Mouse (Mus musculus): Measurements from ENCODE around the gene Unc13d.

Unc13d gene

GRCm38 (mm10) chr11:116076836-116077235 is 925 bp downstream of the Unc13d start:
- no peak for DNase-seq (ENCODE audit: low spot score)

- DNase-seq (ENCODE audit: low spot score), result no peak
These were observed 1.6 kb downstream of the Unc13d start for GRCm38 (mm10) chr11:116076266-116076540.

DNA sequence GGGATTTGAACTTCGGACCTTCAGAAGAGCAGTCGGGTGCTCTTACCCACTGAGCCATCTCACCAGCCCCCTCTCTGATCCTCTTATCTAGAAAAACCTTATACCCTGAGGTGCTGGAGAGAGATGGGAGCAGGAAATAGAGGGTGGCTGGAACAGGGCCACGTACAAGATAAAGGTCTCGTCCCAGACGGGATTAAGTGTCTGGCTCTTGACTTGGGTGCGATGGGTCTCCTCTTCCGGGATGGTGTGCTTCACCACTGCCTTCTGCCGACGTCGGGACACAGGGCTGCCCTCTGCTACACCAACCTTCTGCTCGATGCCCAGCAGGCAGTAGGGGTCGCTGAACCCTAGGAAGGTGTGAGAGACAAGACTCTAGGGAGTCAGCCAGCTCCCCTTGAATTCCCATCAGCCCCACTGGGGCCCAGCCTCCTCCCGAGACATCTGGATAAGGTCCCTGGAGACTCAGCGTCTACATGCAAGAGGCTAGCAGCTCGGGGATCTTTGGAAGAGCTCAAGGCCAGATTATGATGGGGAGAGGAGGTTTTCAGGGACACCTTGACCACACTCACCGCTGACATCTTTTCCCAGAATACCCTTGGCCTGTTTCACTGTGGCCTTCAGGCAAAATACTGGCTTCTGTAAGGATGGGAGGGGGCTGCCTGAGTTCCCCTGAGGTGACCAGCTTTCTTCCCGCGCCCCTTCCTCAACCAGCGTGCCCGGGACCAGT is 2.1 kb downstream of the Unc13d start:
- no peak for DNase-seq (ENCODE audit: low spot score)

- no peak for DNase-seq (ENCODE audit: low spot score)
These were observed 3.2 kb downstream of the Unc13d start for GRCm38 (mm10) chr11:116074436-116074991.

DNA sequence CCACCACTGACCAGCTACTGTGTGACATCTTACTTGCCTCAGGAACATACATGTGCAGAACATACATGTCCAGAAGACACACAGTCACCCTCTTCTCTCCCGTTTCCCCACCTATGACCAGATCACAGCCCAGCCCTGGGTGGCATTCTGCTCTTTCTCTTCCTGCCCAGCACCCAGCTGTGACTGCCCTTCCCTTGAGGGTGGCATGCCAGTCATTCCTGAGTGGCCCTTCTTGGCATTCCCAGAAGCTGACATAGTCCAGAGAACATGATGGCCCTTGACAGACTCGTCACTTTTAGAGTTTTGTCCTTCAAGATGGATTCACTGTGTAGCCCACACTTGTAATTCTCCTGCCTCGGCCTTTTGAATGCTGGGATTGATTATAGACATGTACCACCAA is 5.2 kb downstream of the Unc13d start:
- no peak for DNase-seq (ENCODE audit: low spot score)

- no peak for DNase-seq (ENCODE audit: low spot score)
These were observed 6.3 kb downstream of the Unc13d start for GRCm38 (mm10) chr11:116071510-116071909.

DNA sequence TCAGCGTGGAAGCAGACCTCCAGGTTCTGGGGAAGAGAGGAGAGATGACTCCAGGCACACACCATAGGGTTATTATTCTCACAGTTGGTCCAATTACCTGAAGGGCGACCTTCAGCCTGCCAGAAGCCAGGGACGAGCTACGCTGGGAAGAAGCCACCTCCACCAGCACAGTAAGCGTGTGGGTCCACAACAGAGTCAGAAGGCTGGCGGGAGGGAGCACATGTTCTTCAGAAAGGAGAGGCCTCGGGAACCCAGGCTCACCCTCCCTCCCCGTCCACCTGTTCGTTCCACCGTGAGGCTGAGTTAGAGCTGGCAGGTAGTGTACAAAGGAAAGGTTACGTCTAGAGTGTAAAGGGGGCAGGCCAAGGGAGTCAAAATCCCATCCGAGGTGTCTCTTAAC is 12.4 kb downstream of the Unc13d start:
- no peak for DNase-seq (ENCODE audit: low spot score)

DNA sequence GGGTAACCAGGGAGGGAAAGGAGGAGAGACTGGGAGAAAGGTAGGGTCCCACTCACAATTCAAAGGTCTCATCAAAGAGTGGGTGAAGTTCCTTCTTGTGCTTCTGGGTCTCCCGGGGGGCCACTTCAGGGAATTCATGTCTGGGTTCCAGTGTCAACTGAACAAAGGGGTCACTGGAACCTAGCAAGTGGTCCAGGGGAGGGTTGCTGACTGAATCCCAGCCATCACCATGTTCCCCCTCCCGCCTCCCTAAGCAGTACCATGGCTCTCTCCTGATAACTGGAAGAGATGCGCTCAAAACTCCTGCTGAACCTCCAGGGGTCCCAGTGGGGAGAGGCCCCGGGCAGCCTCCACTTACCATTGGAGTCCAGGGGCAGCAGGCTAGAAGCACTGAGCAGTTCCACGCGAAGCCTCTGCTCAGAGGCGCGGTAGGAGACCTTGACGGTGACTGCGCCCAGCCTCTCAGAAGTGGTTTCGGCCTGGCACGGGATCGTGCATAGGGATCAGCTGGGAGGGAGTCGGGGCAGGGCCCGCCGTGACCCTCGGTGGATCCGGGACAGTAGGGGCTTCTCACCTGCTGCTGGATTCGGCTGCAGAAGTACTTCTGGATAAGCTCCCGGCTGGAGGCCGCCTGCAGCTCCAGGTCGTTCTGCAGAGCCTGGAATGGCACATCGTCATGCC is 13.4 kb downstream of the Unc13d start:
- DNase-seq (ENCODE audit: low spot score), result no peak

DNA sequence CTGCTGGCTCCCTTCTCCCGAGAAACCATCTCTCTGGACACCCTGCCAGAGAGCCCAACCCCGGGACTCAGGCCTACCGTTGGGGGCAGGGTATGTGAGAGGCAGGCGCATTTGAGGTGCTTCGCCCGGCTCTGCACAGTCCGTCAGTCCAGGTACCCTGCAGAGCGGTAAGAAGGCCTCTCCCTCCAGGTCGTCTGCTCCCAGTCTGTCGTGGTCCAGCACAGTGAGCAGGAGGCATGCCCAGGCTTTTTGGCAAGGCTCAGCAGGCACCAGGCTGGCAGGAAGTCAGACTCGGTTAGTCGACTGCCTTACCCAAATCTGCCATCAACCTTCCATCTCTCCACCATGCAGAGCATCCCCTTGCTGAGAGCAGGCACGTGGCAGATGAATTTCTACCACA is 14.2 kb downstream of the Unc13d start:
- DNase-seq (ENCODE audit: low spot score), result no peak

GRCm38 (mm10) chr11:116062521-116062920 is 15.2 kb downstream of the Unc13d start:
- DNase-seq (ENCODE audit: low spot score), result no peak

GRCm38 (mm10) chr11:116061641-116062415 is 15.9 kb downstream of the Unc13d start:
- DNase-seq (ENCODE audit: low spot score), result no peak

GRCm38 (mm10) chr11:116060596-116060995 is 17.2 kb downstream of the Unc13d start:
- no peak for DNase-seq (ENCODE audit: low spot score)

GRCm38 (mm10) chr11:116059691-116060025 is 18.1 kb downstream of the Unc13d start:
- no peak for DNase-seq (ENCODE audit: low spot score)

- DNase-seq (ENCODE audit: low spot score), result no peak
These were observed 18.7 kb downstream of the Unc13d start for GRCm38 (mm10) chr11:116058868-116059690.

DNA sequence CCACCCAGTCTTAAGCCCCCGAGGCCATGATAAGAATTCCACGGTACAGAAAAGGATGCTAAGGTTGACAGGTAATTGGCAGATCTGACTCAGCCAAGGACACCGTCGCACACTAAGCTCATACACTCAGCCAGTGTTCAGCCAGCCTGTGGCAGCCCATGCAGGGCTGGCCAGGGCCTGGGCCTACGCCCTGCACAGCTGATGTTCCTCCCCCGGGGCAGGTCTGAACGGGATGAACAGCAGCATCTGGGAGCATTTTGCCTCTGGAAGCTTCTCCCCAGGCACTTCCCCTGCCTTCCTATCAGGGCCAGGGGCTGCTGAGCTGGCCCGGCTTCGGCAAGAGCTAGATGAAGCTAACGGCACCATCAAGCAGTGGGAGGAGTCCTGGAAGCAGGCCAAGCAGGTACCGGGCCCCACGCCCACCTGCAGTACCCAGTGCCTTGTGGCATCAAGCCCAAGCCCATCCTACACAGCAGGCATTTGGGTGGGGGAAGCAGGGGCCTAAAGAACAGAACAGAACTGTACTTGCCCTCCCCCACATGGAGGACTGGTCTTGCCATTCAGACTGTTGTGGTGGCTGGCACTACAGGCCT is 19.6 kb downstream of the Unc13d start:
- DNase-seq (ENCODE audit: low spot score), result no peak

- no peak for DNase-seq (ENCODE audit: low spot score)
These were observed 20.4 kb downstream of the Unc13d start for GRCm38 (mm10) chr11:116057237-116057881.

- no peak for DNase-seq (ENCODE audit: low spot score)
These were observed 21.9 kb downstream of the Unc13d start for GRCm38 (mm10) chr11:116055873-116056272.

GRCm38 (mm10) chr11:116053510-116054229 is 24.1 kb downstream of the Unc13d start:
- DNase-seq (ENCODE audit: low spot score), result no peak

GRCm38 (mm10) chr11:116050196-116050595 is 27.6 kb downstream of the Unc13d start:
- DNase-seq (ENCODE audit: low spot score), result no peak

DNA sequence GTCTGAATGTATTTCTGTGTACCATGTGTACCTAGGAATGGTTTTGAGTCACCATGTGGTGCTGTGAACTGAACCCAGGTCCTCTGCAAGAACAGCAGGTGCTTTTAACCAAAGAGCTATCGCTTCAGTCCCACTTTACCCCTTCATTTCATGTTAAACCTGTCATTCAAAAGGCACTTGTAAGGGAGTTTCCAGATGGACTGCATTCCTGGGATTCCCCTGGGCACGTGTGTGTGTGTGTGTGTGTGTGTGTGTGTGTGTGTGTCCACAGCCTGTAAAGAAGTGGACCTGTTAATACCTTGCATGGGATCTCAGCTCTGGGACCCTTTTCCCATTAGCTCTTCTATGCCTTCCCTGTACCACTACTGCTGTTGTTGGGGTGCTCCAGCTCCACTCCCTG is 28.2 kb downstream of the Unc13d start:
- DNase-seq (ENCODE audit: low spot score), result no peak

DNA sequence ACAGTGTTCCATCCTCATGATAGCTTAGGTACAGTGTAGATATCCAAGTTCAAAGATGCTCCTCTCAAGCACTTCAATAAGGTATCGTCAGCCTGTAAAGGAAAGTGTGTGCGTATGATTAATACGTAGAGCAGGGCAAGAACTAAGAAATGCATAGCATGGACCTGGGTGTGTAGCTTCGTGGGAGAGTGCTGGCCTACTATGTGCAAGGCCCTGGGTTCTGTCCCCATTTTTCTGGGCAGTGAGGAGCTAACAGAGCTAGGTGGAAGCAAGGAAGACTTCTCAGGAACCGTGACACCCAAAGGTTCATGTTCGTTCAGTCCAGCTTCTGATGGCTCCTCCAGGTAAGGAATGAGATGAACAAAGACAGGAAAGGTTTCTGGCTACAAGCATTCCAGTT is 32.6 kb downstream of the Unc13d start:
- no peak for DNase-seq (ENCODE audit: low spot score)
